Mouse (Mus musculus) brain, embryonic 14.5 days (tissue): Measurements from ENCODE around the gene Dnase1l1. TPM values are rescaled to one million over a fixed set of nuclear protein-coding genes. Genes with fewer than 3 reads are reported as not detected.

Experiments
- DNase-seq: peaks from one replicate; pipeline ENCODE4 v3.0.0-alpha.2; 2011; ENCODE audit warnings: low read depth
- CTCF ChIP-seq: fragments of 200-500 bp; IDR thresholded peaks from 2 replicates; pipeline ENCODE4 v1.5.1; 2012; ENCODE audit warnings: inconsistent platforms, mild to moderate bottlenecking, moderate library complexity, borderline replicate concordance; ENCODE audit not compliant: insufficient read depth, insufficient read length; ENCODE audit errors: extremely low read depth
- POLR2A ChIP-seq: fragments of 200-500 bp; IDR thresholded peaks from 2 replicates; pipeline ENCODE4 v1.6.1; 2012; ENCODE audit warnings: mild to moderate bottlenecking, inconsistent platforms, borderline replicate concordance; ENCODE audit not compliant: poor library complexity, insufficient read depth, insufficient read length, severe bottlenecking; ENCODE audit errors: extremely low read depth
- polyA plus RNA-seq: library from polyadenylated mRNA; depleted of rRNA; stranded (reverse); fragments of >200 nt; gene quantifications from 2 replicates; pipeline ENCODE4 v1.2.3, GENCODE M21; 2012; rRNA removed

Gene Dnase1l1
- polyA plus RNA-seq, result 3.0 and 4.0 TPM in 2 replicates

- DNase-seq, result peak; percentile 70
- TF ChIP-seq CTCF (no peak), POLR2A (no peak)
Observed at GRCm38 (mm10) chrX:74281732-74282394, at the start of gene Dnase1l1, which contains the start of gene Taz. Gene Dnase1l1, minus strand, starts transcription at chrX:74282337. Gene Taz, plus strand, starts transcription at chrX:74281912.

- TF ChIP-seq POLR2A, result no peak
- TF ChIP-seq CTCF, result no peak
- DNase-seq, result peak; percentile 25
Observed at GRCm38 (mm10) chrX:74330166-74330930, 48.2 kb upstream of the Dnase1l1 start.

- peak; percentile 39 for DNase-seq
- TF ChIP-seq POLR2A, result no peak
- TF ChIP-seq CTCF, result no peak
Observed at GRCm38 (mm10) chrX:74329215-74329671, 47.1 kb upstream of the Dnase1l1 start.

- DNase-seq, result peak; percentile 89
- no peak for TF ChIP-seq CTCF
- TF ChIP-seq POLR2A, result peak; percentile 79
Observed at GRCm38 (mm10) chrX:74328725-74329161, 46.6 kb upstream of the Dnase1l1 start, which contains the start of gene Plxna3. Gene Plxna3, plus strand, starts transcription at chrX:74329066.

- no peak for TF ChIP-seq CTCF
- TF ChIP-seq POLR2A, result no peak
Observed at GRCm38 (mm10) chrX:74312540-74313464, 30.7 kb upstream of the Dnase1l1 start, which contains the start of gene Fam50a. Gene Fam50a, plus strand, starts transcription at chrX:74313033.

GRCm38 (mm10) chrX:74304867-74305700 lies 22.9 kb upstream of the Dnase1l1 start, which contains the start of gene Gdi1:
Gene Gdi1, plus strand, starts transcription at chrX:74304998.
- DNase-seq, result peak; percentile 93
- TF ChIP-seq CTCF (peak; percentile 22; the same call in 1 of the 2 replicates), POLR2A (peak; percentile 57; the same call in 1 of the 2 replicates)

More at GRCm38 (mm10) chrX:74312540-74313464, 30.7 kb upstream of the Dnase1l1 start, which contains the start of gene Fam50a:
- peak; percentile 95 for DNase-seq

- DNase-seq, result no peak
- TF ChIP-seq CTCF, result no peak
- no peak for TF ChIP-seq POLR2A
Observed at GRCm38 (mm10) chrX:74299721-74300120, 17.6 kb upstream of the Dnase1l1 start.

GRCm38 (mm10) chrX:74298348-74298747 lies 16.2 kb upstream of the Dnase1l1 start:
- no peak for TF ChIP-seq CTCF
- no peak for TF ChIP-seq POLR2A
- no peak for DNase-seq

- DNase-seq, result peak; percentile 98
- no peak for TF ChIP-seq CTCF
- peak; percentile 37; the same call in 1 of the 2 replicates for TF ChIP-seq POLR2A
Observed at GRCm38 (mm10) chrX:74296538-74297448, 14.7 kb upstream of the Dnase1l1 start, which contains the start of gene Atp6ap1. Gene Atp6ap1, plus strand, starts transcription at chrX:74297097.

- DNase-seq, result no peak
- TF ChIP-seq POLR2A, result no peak
- no peak for TF ChIP-seq CTCF
Observed at GRCm38 (mm10) chrX:74293431-74293830, 11.3 kb upstream of the Dnase1l1 start.
